Mouse (Mus musculus) layer of hippocampus, postnatal 36 days (tissue): ENCODE measurements around the gene Rhou. TPM values are rescaled to one million over a fixed set of nuclear protein-coding genes. Genes with fewer than 3 reads are reported as not detected.

Experiments used
- DNase-seq, 2 experiments: peaks; one replicate each; pipeline ENCODE4 v3.0.0; 2022
- total RNA-seq, 2 experiments: library from RNA; stranded (reverse); gene quantifications; 2 replicates each; pipeline ENCODE4 v1.2.3; 2021

Gene Rhou
- total RNA-seq, 2 experiments from 2014 or later: 36.0 to 45.7 TPM

DNA sequence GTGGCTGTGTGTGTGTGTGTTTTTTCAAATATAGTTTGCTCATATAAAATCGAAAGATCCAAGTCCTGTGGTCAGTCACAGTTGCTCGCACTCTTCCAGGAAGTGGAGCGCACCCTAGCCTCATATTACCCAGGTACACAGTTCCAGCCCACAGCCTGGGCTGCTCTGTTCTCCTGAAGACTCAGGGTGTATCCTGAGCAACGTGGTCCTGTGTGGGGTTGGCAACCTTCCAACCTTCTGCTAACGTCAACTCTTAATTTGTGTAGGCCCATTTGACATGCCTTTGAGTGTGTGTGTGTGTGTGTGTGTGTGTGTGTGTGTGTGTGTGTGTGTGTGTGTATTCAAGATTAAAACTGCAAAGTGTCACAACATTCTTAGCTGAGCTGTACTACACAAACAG, 43.6 kb downstream of the Rhou start:
- no peak for DNase-seq

DNA sequence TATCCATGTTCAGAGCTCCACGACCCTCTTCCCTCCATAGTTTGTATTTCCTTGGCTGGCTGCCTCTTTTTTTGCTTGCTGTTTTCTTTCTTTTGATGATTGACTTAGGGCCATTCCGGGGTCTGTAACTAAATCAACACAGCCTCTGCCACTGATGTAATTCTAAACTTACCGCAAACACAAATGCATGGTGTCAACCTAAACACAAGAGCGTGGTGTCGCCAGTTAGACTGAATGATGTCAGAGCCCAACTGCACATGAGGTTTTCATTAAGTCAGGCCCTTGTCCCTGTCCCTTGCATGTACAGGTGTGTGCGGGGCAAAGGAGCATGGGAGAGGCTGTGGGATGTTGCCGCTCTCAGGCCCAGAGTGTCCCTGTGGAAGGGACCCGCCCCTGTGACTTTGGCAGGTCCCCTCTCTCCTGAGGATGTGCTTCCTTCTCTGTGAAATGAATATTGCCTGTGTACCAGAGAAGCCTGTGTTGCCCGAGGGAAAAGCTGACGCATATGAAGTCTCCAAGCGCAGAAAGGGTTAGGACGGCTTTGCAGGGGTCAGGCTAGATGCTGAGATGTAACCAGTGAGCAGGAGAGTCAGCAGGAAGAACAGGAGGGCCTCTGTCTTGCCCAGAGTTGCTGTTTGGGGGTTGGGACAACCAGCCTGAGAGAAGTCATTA, 46.8 kb downstream of the Rhou start:
- no peak for DNase-seq

- DNase-seq: no peak
These were observed 48.3 kb downstream of the Rhou start for GRCm38 (mm10) chr8:123701952-123702587.

DNA sequence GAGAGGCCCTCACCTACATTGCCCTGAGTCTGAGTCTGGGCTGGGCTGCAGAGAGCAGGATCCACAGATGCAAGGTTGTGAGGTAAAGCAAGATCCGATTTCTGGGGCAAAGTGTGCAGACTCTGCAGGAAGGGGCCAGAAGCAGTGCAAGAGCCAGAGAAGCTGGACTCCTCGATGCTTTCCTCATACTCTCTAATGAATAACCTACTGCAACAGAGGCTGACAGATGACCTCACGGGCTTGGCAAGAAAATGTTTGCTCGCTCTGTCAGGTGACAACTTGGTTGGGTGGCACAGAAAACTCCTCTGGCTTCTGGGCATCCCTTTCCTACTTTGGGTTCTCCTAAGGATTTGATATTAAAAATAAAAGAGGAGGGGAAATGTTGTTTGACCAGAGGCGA, 51.6 kb downstream of the Rhou start:
- DNase-seq: no peak

DNA sequence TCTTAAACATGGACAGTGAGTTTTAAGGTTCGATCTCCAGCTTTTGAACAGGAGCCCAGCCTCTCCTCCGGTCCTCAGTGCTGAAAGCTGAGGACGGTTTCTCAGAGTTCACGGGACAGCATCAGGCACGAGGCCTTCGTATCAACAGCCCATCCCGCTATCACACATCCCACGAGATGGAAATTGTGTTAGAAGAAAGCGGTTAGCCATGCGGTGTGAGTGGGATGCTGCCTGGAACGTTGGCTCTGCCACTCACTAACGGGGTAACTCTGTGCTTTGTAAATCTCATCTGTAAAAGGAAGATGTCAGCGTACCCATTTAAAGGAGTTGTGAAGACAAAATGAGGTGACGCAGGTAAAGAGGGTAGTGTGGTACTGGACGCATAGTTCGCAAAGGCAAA, 53.4 kb downstream of the Rhou start:
- DNase-seq: peak in 1 of 2 experiments; percentile 31

GRCm38 (mm10) chr8:123708729-123709128, 55.0 kb downstream of the Rhou start:
- DNase-seq: no peak

- no peak for DNase-seq
These were observed 56.6 kb downstream of the Rhou start for GRCm38 (mm10) chr8:123710335-123710734.

Other genes starting within 250 kb of the Rhou start
- gene Mc1r, start 246.8 kb upstream of the Rhou start, total RNA-seq: not detected
- gene Tubb3, start 242.5 kb upstream of the Rhou start, total RNA-seq: 100 to 1,000 TPM; 290 to 324 TPM
- 10 to 100 TPM; 53.4 to 57.4 TPM for gene Def8, start 230.4 kb upstream of the Rhou start, total RNA-seq
- 10 to 100 TPM; 24.7 to 27.9 TPM for gene Afg3l1, start 176.0 kb upstream of the Rhou start, total RNA-seq
- 10 to 100 TPM; 10.9 to 11.0 TPM for gene Dbndd1, start 138.5 kb upstream of the Rhou start, total RNA-seq
- 10 to 100 TPM; 25.8 to 27.5 TPM for gene Gas8, start 135.1 kb upstream of the Rhou start, total RNA-seq
- gene Rab4a, start 152.1 kb downstream of the Rhou start, total RNA-seq: 10 to 100 TPM; 42.3 to 42.8 TPM
- gene Ccsap, start 206.3 kb downstream of the Rhou start, total RNA-seq: 10 to 100 TPM; 56.1 to 56.4 TPM
- 1 to 10 TPM; 6.4 to 7.6 TPM for gene Acta1, start 240.8 kb downstream of the Rhou start, total RNA-seq